Mouse (Mus musculus) heart, postnatal 0 days (tissue): ENCODE measurements at regions not wholly inside any gene's neighbourhood (a gene's known extent, or its start where the extent isn't known, plus 50 kb on each side); places are given as distances from the start of the nearest gene placed in this dataset.

Experiments used
- ATAC-seq: fragments of 200-750 bp; cut with Nextera tagmentation; 2 replicates; pipeline ENCODE4 v1.8.0; 2017; ENCODE audit warnings: low read depth, moderate number of reproducible peaks, moderate library complexity; ENCODE audit not compliant: insufficient read depth
- DNase-seq: peaks from one replicate; pipeline ENCODE4 v3.0.0-alpha.2; 2016; ENCODE audit warnings: low spot score
- H3K27ac ChIP-seq: fragments of 300-500 bp; sonication (generic); 2 replicates; pipeline ENCODE4 v1.5.1; 2014; ENCODE audit warnings: low read depth, mild to moderate bottlenecking
- H3K27me3 ChIP-seq: fragments of 300-500 bp; sonication (generic); 2 replicates; pipeline ENCODE4 v1.6.1; 2014; ENCODE audit warnings: low read length, mixed read lengths; ENCODE audit not compliant: control insufficient read depth, insufficient read depth
- H3K36me3 ChIP-seq: fragments of 300-500 bp; sonication (generic); replicated peaks from 2 replicates; pipeline ENCODE4 v1.6.1; 2014; ENCODE audit warnings: low read length, mixed read lengths; ENCODE audit not compliant: control insufficient read depth, insufficient read depth
- H3K4me1 ChIP-seq: fragments of 300-500 bp; sonication (generic); 2 replicates; pipeline ENCODE4 v1.6.1; 2014; ENCODE audit warnings: antibody characterized with exemption; ENCODE audit not compliant: control insufficient read depth, insufficient read depth
- H3K4me2 ChIP-seq: fragments of 300-500 bp; sonication (generic); 2 replicates; pipeline ENCODE4 v1.6.1; 2014; ENCODE audit warnings: low read depth, mild to moderate bottlenecking, low read length, moderate library complexity
- H3K4me3 ChIP-seq: fragments of 300-500 bp; sonication (generic); 2 replicates; pipeline ENCODE4 v1.5.1; 2014; ENCODE audit warnings: low read depth, low read length
- H3K9ac ChIP-seq: fragments of 300-500 bp; sonication (generic); replicated peaks from 2 replicates; pipeline ENCODE4 v1.6.1; 2014; ENCODE audit warnings: low read depth, low read length, mixed read lengths
- H3K9me3 ChIP-seq: fragments of 300-500 bp; sonication (generic); replicated peaks from 2 replicates; pipeline ENCODE4 v1.6.1; 2016; ENCODE audit warnings: low read length; ENCODE audit not compliant: control insufficient read depth
- CTCF ChIP-seq: IDR thresholded peaks from 2 replicates; pipeline ENCODE4 v1.5.1; 2016; ENCODE audit warnings: antibody characterized with exemption, control low read depth, low read depth
- EP300 ChIP-seq: IDR thresholded peaks from 2 replicates; pipeline ENCODE4 v1.6.1; 2016; ENCODE audit warnings: antibody characterized with exemption, low read depth
- WGBS: fragments of 180-500 bp; shearing (Covaris S2); extraction: QIAGEN DNeasy Blood & Tissue Kit; methylation state at CpG from one replicate; pipeline ENCODE4 v1.1.7; 2014; 5-methylcytosine and 5-hydroxymethylcytosine counted together

GRCm38 (mm10) chr3:151294606-151295005 lies 143.1 kb upstream of the Adgrl4 start:
- Histone ChIP-seq H3K9ac (no peak overlapping the region), H3K4me2 (0 out of 2 replicates have a peak overlapping the region, but pooled peaks have one; percentile 7), H3K27ac (peak overlapping the region; percentile 50), H3K27me3 (no peaks in the 10 kb centered on the region), H3K4me3 (no peak overlapping the region), H3K4me1 (no peaks in the 10 kb centered on the region), H3K9me3 (no peaks in the 10 kb centered on the region), H3K36me3 (no peaks in the 10 kb centered on the region)
- ATAC-seq (no peak), DNase-seq (no peak)
- TF ChIP-seq CTCF (no peak), EP300 (no peak)
- WGBS: 66% methylated on average over 7 of the region's 7 CpGs

- Histone ChIP-seq H3K27me3 (no peaks in the 10 kb centered on the region), H3K4me2 (no peak overlapping the region), H3K4me1 (no peaks in the 10 kb centered on the region), H3K27ac (peak overlapping the region; percentile 50; the same call in 1 of the 2 replicates), H3K9ac (no peak overlapping the region), H3K36me3 (no peaks in the 10 kb centered on the region), H3K4me3 (no peak overlapping the region), H3K9me3 (no peaks in the 10 kb centered on the region)
- 60% methylated on average over 9 of the region's 9 CpGs for WGBS
- TF ChIP-seq CTCF: no peak
- TF ChIP-seq EP300: no peak
- DNase-seq (no peak), ATAC-seq (no peak)
These were observed 142.7 kb upstream of the Adgrl4 start for GRCm38 (mm10) chr3:151295027-151295426.

- H3K9me3 ChIP-seq: no peaks in the 10 kb centered on the region
- DNase-seq (peak; percentile 12), ATAC-seq (0 out of 2 replicates have a peak, but pooled peaks have one; percentile 49)
- no peaks in the 10 kb centered on the region for H3K36me3 ChIP-seq
- no peaks in the 10 kb centered on the region for H3K4me1 ChIP-seq
- H3K4me3 ChIP-seq: no peak overlapping the region
- 40% methylated on average over 2 of the region's 2 CpGs for WGBS
- TF ChIP-seq EP300: 0 out of 2 replicates have a peak, but pooled peaks have one; percentile 31
- no peak for TF ChIP-seq CTCF
- H3K27me3 ChIP-seq: no peaks in the 10 kb centered on the region
- H3K9ac ChIP-seq: no peak overlapping the region
- no peak overlapping the region for H3K4me2 ChIP-seq
- no peak overlapping the region for H3K27ac ChIP-seq
These were observed 139.4 kb upstream of the Adgrl4 start for GRCm38 (mm10) chr3:151298325-151298724.

GRCm38 (mm10) chr3:151305402-151305801 lies 132.3 kb upstream of the Adgrl4 start:
- no peak overlapping the region for H3K9ac ChIP-seq
- no peaks in the 10 kb centered on the region for H3K27me3 ChIP-seq
- H3K4me2 ChIP-seq: no peak overlapping the region
- TF ChIP-seq EP300 (no peak), CTCF (no peak)
- no peaks in the 10 kb centered on the region for H3K4me1 ChIP-seq
- H3K36me3 ChIP-seq: no peaks in the 10 kb centered on the region
- H3K27ac ChIP-seq: no peak overlapping the region
- ATAC-seq (no peak), DNase-seq (no peak)
- 81% methylated on average over 4 of the region's 4 CpGs for WGBS
- H3K9me3 ChIP-seq: no peaks in the 10 kb centered on the region
- no peak overlapping the region for H3K4me3 ChIP-seq

DNA sequence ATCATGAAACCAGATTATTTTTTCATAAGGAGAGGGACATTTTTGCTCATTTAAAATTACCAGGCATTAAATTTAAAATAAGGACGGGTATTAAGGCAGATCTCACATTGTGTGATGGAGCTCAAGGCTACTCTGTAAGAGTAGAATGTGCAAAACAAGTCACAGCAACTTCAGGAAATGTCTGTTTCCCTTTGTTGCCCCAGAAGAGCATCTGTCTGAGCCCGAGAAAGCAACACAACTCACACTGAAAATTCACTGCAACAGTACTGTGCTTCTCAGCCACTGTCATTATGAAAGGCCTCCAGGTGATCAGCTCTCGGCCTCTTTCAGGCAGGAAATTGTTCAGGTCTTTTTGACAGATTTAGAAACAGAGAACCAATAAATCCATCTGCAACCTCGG lies 129.7 kb upstream of the Adgrl4 start:
- 46% methylated on average over 4 of the region's 4 CpGs for WGBS
- H3K27me3 ChIP-seq: no peaks in the 10 kb centered on the region
- ATAC-seq: no peak
- no peak overlapping the region for H3K9ac ChIP-seq
- no peak overlapping the region for H3K27ac ChIP-seq
- H3K36me3 ChIP-seq: no peaks in the 10 kb centered on the region
- TF ChIP-seq EP300: no peak
- no peak for TF ChIP-seq CTCF
- H3K9me3 ChIP-seq: no peaks in the 10 kb centered on the region
- no peak overlapping the region for H3K4me3 ChIP-seq
- H3K4me2 ChIP-seq: no peak overlapping the region
- no peak for DNase-seq
- H3K4me1 ChIP-seq: no peaks in the 10 kb centered on the region

- Histone ChIP-seq H3K9me3 (no peaks in the 10 kb centered on the region), H3K27me3 (no peaks in the 10 kb centered on the region), H3K4me2 (no peak overlapping the region), H3K4me1 (no peaks in the 10 kb centered on the region), H3K4me3 (no peak overlapping the region), H3K36me3 (no peaks in the 10 kb centered on the region), H3K27ac (peak overlapping the region; percentile 38; the same call in 1 of the 2 replicates), H3K9ac (no peak overlapping the region)
- WGBS: 7% methylated on average over 3 of the region's 3 CpGs
- peak; percentile 90 for TF ChIP-seq EP300
- TF ChIP-seq CTCF: no peak
- DNase-seq (peak; percentile 59), ATAC-seq (peak; percentile 84)
These were observed 113.9 kb upstream of the Adgrl4 start for GRCm38 (mm10) chr3:151323835-151324234.
